Mouse (Mus musculus) megakaryocyte, embryonic 14.5 days (primary cell): ENCODE results near the gene Defa37.
"Not testable (repeated sequence)": the region's sequence is repeated elsewhere in the genome, so short reads cannot be mapped to it uniquely, and the experiment has no call there.

Experiments
- FLI1 ChIP-seq: IDR thresholded peaks from 2 replicates; pipeline ENCODE4 v1.6.1; 2012; ENCODE audit warnings: low read length, inconsistent platforms, mixed read lengths
- GATA1 ChIP-seq: IDR thresholded peaks from 3 replicates; pipeline ENCODE4 v1.6.1; 2012; ENCODE audit warnings: mixed read lengths, low read length, inconsistent platforms, borderline replicate concordance

DNA sequence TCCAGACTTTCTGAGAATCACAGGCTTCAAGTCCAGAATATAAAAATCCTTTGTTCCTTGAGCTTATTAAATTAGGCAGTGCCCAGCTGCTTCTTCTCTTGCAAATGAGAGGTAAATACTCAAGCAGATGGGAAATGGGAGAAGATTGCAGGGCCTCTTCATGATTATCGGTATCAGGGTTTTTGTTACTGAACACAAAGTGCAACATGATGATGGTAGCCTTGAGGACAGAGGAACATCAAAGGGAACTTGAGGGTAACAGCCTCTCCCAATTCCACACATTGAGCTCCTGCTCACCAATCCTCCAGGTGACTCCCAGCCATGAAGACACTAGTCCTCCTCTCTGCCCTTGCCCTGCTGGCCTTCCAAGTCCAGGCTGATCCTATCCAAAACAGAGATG lies 17.5 kb downstream of the Defa37 start, which contains the start of gene Defa28:
- not testable (repeated sequence) for TF ChIP-seq GATA1, FLI1
